Comparison of ENCODE assay signal across 25 mouse cellular contexts in genomic region chr10:10845059-10845685, GRCm38 (mm10).
DNase-seq lines count a peak whose midpoint lies in the region; ATAC-seq and TF ChIP-seq lines count a peak whose summit lies in the region.
"Had no signal": no experiment of that assay in that cellular context is flagged by ENCODE, and none has a peak within 500 bp of the region (broad histone marks: within the 10 kb centered on the region; RNA-seq: fewer than 3 reads in every experiment).

No protein-coding gene starts in this region.

- no peak overlapping the region for H3K4me2 ChIP-seq in limb, embryonic 13.5 days (replicated peaks)
- no peak overlapping the region for H3K4me2 ChIP-seq in stomach, embryonic 14.5 days (replicated peaks; ENCODE audit: low read depth, low read length)
- H3K4me2 ChIP-seq in stomach, postnatal 0 days (replicated peaks; ENCODE audit: low read depth) = no peak overlapping the region
- no peak overlapping the region for H3K4me2 ChIP-seq in stomach, embryonic 16.5 days (ENCODE audit: low read depth, low read length)
- H3K4me2 ChIP-seq: embryonic facial prominence, embryonic 15.5 days; forebrain, embryonic 12.5 days; forebrain, embryonic 15.5 days; heart, embryonic 12.5 days; heart, embryonic 15.5 days; hindbrain, embryonic 13.5 days had no signal

- no peaks in the 10 kb centered on the region for H3K27me3 ChIP-seq in limb, embryonic 13.5 days
- H3K27me3 ChIP-seq in limb, embryonic 10.5 days (ENCODE audit: low read depth, poor library complexity, severe bottlenecking) = no peaks in the 10 kb centered on the region
- no peaks in the 10 kb centered on the region for H3K27me3 ChIP-seq in stomach, embryonic 14.5 days (ENCODE audit: control insufficient read depth, insufficient read depth, low read length)
- no peaks in the 10 kb centered on the region for H3K27me3 ChIP-seq in stomach, postnatal 0 days (ENCODE audit: control insufficient read depth, insufficient read depth, low read length)
- H3K27me3 ChIP-seq in stomach, embryonic 16.5 days (ENCODE audit: control insufficient read depth, insufficient read depth, low read length) = no peaks in the 10 kb centered on the region
- H3K27me3 ChIP-seq: embryonic facial prominence, embryonic 15.5 days; forebrain, embryonic 12.5 days; forebrain, embryonic 15.5 days; heart, embryonic 12.5 days; heart, embryonic 15.5 days; hindbrain, embryonic 13.5 days had no signal

- TF ChIP-seq EP300 in stomach, postnatal 0 days (optimal IDR thresholded peaks at IDR 0.05) = no peak

- DNase-seq in cerebellum, adult 9-10 months = peak; percentile 42
- no peak for DNase-seq in cerebellum, postnatal 36 days
- DNase-seq in limb, embryonic 10.5 days (ENCODE audit: low spot score) = no peak
- no peak for DNase-seq in stomach, postnatal 0 days (ENCODE audit: low spot score)
- DNase-seq in gastrocnemius, postnatal 10 days = no peak
- DNase-seq: adrenal gland, postnatal 10 days; adrenal gland, postnatal 36 days; cerebellum, adult 18-20 months; cerebellum, adult 9-11 months; cerebellum, postnatal 25 days; embryo, embryonic 11 days; gastrocnemius, postnatal 14 days; heart, adult 18-20 months; heart, postnatal 36 days had no signal

- H3K27ac ChIP-seq in limb, embryonic 13.5 days = no peak overlapping the region
- H3K27ac ChIP-seq in limb, embryonic 10.5 days = no peak overlapping the region
- H3K27ac ChIP-seq in stomach, embryonic 14.5 days (ENCODE audit: low read length) = no peak overlapping the region
- no peak overlapping the region for H3K27ac ChIP-seq in stomach, postnatal 0 days (replicated peaks)
- no peak overlapping the region for H3K27ac ChIP-seq in stomach, embryonic 16.5 days (ENCODE audit: low read length)
- H3K27ac ChIP-seq: embryonic facial prominence, embryonic 15.5 days; forebrain, embryonic 12.5 days; forebrain, embryonic 15.5 days; heart, embryonic 15.5 days; hindbrain, embryonic 10.5 days; hindbrain, embryonic 13.5 days had no signal

- H3K36me3 ChIP-seq in limb, embryonic 13.5 days = no peaks in the 10 kb centered on the region
- H3K36me3 ChIP-seq in limb, embryonic 10.5 days = no peaks in the 10 kb centered on the region
- H3K36me3 ChIP-seq in stomach, embryonic 14.5 days (ENCODE audit: control insufficient read depth, insufficient read depth, low read length) = no peaks in the 10 kb centered on the region
- H3K36me3 ChIP-seq in stomach, postnatal 0 days (ENCODE audit: control insufficient read depth, insufficient read depth, low read length) = no peaks in the 10 kb centered on the region
- no peaks in the 10 kb centered on the region for H3K36me3 ChIP-seq in stomach, embryonic 16.5 days (ENCODE audit: control insufficient read depth, insufficient read depth, low read length)
- H3K36me3 ChIP-seq: embryonic facial prominence, embryonic 15.5 days; forebrain, embryonic 12.5 days; forebrain, embryonic 15.5 days; heart, embryonic 12.5 days; heart, embryonic 15.5 days; hindbrain, embryonic 10.5 days; hindbrain, embryonic 13.5 days had no signal

- no peak overlapping the region for H3K4me3 ChIP-seq in limb, embryonic 13.5 days
- H3K4me3 ChIP-seq in limb, embryonic 10.5 days = no peak overlapping the region
- H3K4me3 ChIP-seq in stomach, embryonic 14.5 days (ENCODE audit: low read depth, low read length) = no peak overlapping the region
- H3K4me3 ChIP-seq in stomach, postnatal 0 days (ENCODE audit: low read depth, low read length) = no peak overlapping the region
- no peak overlapping the region for H3K4me3 ChIP-seq in stomach, embryonic 16.5 days (replicated peaks; ENCODE audit: low read length)
- H3K4me3 ChIP-seq: embryonic facial prominence, embryonic 15.5 days; forebrain, embryonic 12.5 days; forebrain, embryonic 15.5 days; heart, embryonic 12.5 days; heart, embryonic 15.5 days; hindbrain, embryonic 10.5 days; hindbrain, embryonic 13.5 days had no signal

- peaks cover 4% of the 10 kb centered on the region; the same call in 1 of the 2 replicates for H3K4me1 ChIP-seq in limb, embryonic 13.5 days
- no peaks in the 10 kb centered on the region for H3K4me1 ChIP-seq in limb, embryonic 10.5 days
- no peaks in the 10 kb centered on the region for H3K4me1 ChIP-seq in stomach, embryonic 14.5 days (ENCODE audit: control insufficient read depth, insufficient read depth, low read length)
- H3K4me1 ChIP-seq in stomach, postnatal 0 days (replicated peaks; ENCODE audit: control insufficient read depth, insufficient read depth) = no peaks in the 10 kb centered on the region
- H3K4me1 ChIP-seq in stomach, embryonic 16.5 days (ENCODE audit: control insufficient read depth, insufficient read depth, low read length) = no peaks in the 10 kb centered on the region
- H3K4me1 ChIP-seq: embryonic facial prominence, embryonic 15.5 days; heart, embryonic 12.5 days; heart, embryonic 15.5 days; hindbrain, embryonic 10.5 days; hindbrain, embryonic 13.5 days had no signal

- no peak for TF ChIP-seq CTCF in stomach, postnatal 0 days (IDR thresholded peaks at IDR 0.05; ENCODE audit: low read depth)

- H3K9ac ChIP-seq in limb, embryonic 13.5 days = no peak overlapping the region
- no peak overlapping the region for H3K9ac ChIP-seq in stomach, embryonic 14.5 days (replicated peaks; ENCODE audit: low read depth, low read length)
- no peak overlapping the region for H3K9ac ChIP-seq in stomach, postnatal 0 days (ENCODE audit: low read length)
- H3K9ac ChIP-seq in stomach, embryonic 16.5 days (ENCODE audit: low read length) = no peak overlapping the region
- H3K9ac ChIP-seq: embryonic facial prominence, embryonic 15.5 days; forebrain, embryonic 12.5 days; forebrain, embryonic 15.5 days; heart, embryonic 12.5 days; heart, embryonic 15.5 days; hindbrain, embryonic 13.5 days had no signal

- 59% methylated on average over 5 of the region's 5 CpGs for WGBS in limb, embryonic 13.5 days
- WGBS in limb, embryonic 10.5 days = 83% methylated on average over 5 of the region's 5 CpGs
- WGBS in stomach, embryonic 14.5 days = 53% methylated on average over 5 of the region's 5 CpGs
- WGBS in stomach, postnatal 0 days = 58% methylated on average over 5 of the region's 5 CpGs
- 57% methylated on average over 5 of the region's 5 CpGs for WGBS in stomach, embryonic 16.5 days

- H3K9me3 ChIP-seq in limb, embryonic 13.5 days = no peaks in the 10 kb centered on the region
- no peaks in the 10 kb centered on the region for H3K9me3 ChIP-seq in limb, embryonic 10.5 days (replicated peaks)
- H3K9me3 ChIP-seq in stomach, embryonic 14.5 days (ENCODE audit: control insufficient read depth, low read depth, low read length) = no peaks in the 10 kb centered on the region
- no peaks in the 10 kb centered on the region for H3K9me3 ChIP-seq in stomach, postnatal 0 days (ENCODE audit: control insufficient read depth, low read length)
- no peaks in the 10 kb centered on the region for H3K9me3 ChIP-seq in stomach, embryonic 16.5 days (replicated peaks; ENCODE audit: control insufficient read depth, low read length)
- H3K9me3 ChIP-seq: embryonic facial prominence, embryonic 15.5 days; forebrain, embryonic 12.5 days; forebrain, embryonic 15.5 days; heart, embryonic 12.5 days; heart, embryonic 15.5 days; hindbrain, embryonic 10.5 days; hindbrain, embryonic 13.5 days had no signal

- ATAC-seq in limb, embryonic 13.5 days (ENCODE audit: low FRiP score, low read depth) = peak; percentile 28; the same call in 1 of the 2 replicates
- ATAC-seq in stomach, embryonic 14.5 days (ENCODE audit: insufficient number of reproducible peaks, insufficient read depth, low FRiP score, low read depth) = peak; percentile 69
- ATAC-seq in stomach, postnatal 0 days (ENCODE audit: low FRiP score, low TSS enrichment) = no peak
- peak; percentile 53; the same call in 1 of the 2 replicates for ATAC-seq in stomach, embryonic 16.5 days (ENCODE audit: insufficient read depth, low FRiP score)
- ATAC-seq: forebrain, embryonic 15.5 days; hindbrain, embryonic 16.5 days had no signal
